Mouse (Mus musculus): Measurements from ENCODE around the gene 4933421I07Rik. TPM values are rescaled to one million over a fixed set of nuclear protein-coding genes. Genes with fewer than 3 reads are reported as not detected.

Gene 4933421I07Rik
- not detected in 2 replicates for total RNA-seq (2017)

DNA sequence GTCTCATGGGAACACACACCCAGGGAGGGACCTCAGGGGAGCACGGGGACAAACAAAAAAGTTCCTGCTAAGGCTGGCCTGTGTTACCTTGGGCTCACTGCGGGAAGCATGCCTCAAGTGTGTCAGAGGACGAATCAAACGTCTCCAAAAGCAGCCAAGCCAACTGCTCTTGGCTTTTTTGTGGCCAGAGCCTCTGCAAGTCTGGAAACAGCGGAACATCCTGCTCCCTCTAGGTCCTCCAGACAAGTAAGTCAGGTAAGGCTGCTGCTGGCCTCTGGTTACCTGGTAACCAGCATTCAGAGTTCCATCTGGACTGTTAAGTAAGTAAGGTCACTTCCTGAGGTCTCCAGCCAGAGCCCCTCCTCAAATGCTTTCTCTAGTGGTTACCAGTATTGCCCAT, at the start of gene 4933421I07Rik:
TSS of gene 4933421I07Rik (minus strand) at position 271 of the 400 bp plus-strand sequence.
- ATAC-seq (replicated peaks in 1 of 2; ENCODE audit: insufficient read depth in 1 of 2, low FRiP score in 2 of 2, low TSS enrichment in 1 of 2, low read depth in 1 of 2, poor library complexity in 2 of 2, severe bottlenecking in 2 of 2): no peak

DNA sequence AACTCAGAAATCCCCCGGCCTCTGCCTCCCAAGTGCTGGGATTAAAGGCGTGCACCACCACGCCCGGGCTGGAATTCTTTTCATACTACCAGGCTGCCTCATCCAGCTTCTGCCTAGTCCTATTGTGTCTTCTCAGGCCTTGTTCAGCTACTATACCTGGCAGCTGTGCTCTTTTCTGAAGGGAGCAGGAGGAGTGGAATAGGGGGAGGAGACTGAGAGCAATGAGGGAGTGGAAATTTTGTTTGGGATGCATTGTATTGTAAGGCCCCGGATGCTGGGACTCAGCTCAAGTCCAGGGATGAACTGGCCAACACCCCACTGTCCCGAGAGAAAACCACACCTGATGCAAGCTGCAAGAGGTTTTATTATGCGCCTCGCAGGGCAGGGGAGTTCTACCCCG, 49.4 kb upstream of the 4933421I07Rik start:
- no peak for ATAC-seq (replicated peaks in 1 of 2; ENCODE audit: insufficient read depth in 1 of 2, low FRiP score in 2 of 2, low TSS enrichment in 1 of 2, low read depth in 1 of 2, poor library complexity in 2 of 2, severe bottlenecking in 2 of 2)

DNA sequence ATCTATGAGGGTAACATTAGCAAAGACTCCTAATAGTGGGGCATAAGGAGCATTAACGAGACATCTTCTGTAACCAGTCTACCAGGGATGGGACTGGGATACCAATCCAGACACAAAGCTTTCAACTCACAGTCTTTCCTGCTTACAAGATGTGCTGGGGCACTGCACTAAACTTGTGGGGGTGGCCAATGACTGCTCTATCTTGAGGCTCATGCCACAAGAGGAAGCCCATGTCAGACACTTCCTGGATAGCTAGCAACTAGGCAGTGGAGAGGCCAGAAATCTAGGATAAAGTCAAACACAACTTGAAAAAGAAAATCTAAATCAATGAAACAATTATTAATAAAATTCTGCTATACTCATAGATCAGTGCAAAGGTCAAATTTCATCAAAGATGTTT, 48.3 kb upstream of the 4933421I07Rik start:
- ATAC-seq (replicated peaks in 1 of 2; ENCODE audit: insufficient read depth in 1 of 2, low FRiP score in 2 of 2, low TSS enrichment in 1 of 2, low read depth in 1 of 2, poor library complexity in 2 of 2, severe bottlenecking in 2 of 2): peak; percentile 91 to 99

DNA sequence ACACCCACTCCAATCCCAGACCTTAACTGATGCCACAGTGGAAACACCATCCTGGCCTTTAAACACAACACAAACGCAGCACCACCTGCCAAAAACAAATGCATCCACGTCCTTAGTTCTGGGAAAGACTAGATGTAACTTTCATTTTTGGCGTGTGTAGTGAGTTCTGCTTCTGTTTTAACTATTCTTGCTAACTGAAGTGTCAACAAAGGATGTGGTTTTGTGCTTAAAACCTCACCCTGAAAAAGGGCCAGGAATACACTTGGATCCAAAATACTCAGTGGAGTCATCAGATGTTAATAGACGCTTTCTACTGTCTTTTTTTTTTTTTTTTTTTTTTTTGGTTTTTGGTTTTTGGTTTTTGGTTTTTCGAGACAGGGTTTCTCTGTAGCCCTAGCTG, 42.9 kb upstream of the 4933421I07Rik start:
- ATAC-seq (replicated peaks in 1 of 2; ENCODE audit: insufficient read depth in 1 of 2, low FRiP score in 2 of 2, low TSS enrichment in 1 of 2, low read depth in 1 of 2, poor library complexity in 2 of 2, severe bottlenecking in 2 of 2): peak; percentile 74 to 86

DNA sequence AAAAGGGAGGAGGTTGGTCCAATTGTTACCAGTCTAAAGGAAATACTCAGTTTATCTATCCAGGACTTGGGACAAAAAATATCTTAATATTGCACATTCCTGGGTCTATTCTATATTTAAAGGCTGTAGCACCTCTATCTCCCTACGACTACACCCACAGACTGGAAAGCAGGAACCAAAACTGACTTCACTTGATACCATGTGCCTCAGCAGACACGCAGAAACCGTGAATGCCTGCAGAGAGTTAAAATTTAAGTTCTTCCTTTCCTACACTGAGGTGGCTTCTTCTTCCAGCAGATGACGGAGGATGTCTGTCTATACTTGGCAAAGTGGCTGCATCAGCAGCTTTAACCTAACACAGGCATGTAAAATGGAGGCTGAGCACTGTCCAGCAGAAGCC, 42.4 kb upstream of the 4933421I07Rik start:
- peak; percentile 35 to 56; a peak in 2 of 4 replicates for ATAC-seq (replicated peaks in 1 of 2; ENCODE audit: insufficient read depth in 1 of 2, low FRiP score in 2 of 2, low TSS enrichment in 1 of 2, low read depth in 1 of 2, poor library complexity in 2 of 2, severe bottlenecking in 2 of 2)

DNA sequence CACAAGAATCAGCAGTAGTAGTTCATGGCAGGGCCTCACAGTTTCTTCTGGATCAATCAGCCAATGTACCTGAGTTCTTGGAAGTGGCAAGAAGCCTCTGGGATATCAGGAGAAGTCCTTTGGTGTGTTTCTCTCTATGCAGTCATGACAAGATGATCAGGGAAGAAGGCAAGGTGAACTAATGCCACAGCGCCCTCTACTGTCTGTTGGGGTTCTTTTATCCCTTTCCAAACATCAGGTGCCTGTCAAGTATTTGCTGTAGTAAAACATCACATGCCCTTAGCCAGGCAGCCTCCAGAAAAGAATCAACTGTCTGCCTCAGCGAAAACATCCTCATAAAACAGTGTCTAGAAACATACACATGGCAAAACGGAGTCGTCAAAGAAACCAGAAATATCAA, 6.7 kb upstream of the 4933421I07Rik start:
- no peak for ATAC-seq (replicated peaks in 1 of 2; ENCODE audit: insufficient read depth in 1 of 2, low FRiP score in 2 of 2, low TSS enrichment in 1 of 2, low read depth in 1 of 2, poor library complexity in 2 of 2, severe bottlenecking in 2 of 2)

DNA sequence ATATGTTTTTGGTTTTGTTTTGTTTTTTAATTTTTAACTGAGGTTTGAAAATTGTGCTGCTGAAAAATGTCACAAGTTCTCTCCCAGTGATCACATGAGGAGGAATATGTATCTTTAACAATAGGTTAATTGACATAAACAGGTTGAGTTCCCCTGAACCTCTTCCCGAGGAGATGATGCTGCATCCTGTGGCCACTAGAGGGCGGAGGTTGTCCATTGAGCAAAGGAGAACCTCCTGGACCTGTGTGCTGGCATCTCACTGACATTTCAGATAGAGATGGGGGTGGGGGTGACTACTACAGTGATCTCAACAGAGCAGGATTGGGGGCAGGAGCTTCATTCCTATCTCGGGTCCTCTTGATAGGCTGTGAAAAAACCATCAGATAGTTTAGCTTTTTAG, 2.7 kb upstream of the 4933421I07Rik start:
- ATAC-seq (replicated peaks in 1 of 2; ENCODE audit: insufficient read depth in 1 of 2, low FRiP score in 2 of 2, low TSS enrichment in 1 of 2, low read depth in 1 of 2, poor library complexity in 2 of 2, severe bottlenecking in 2 of 2): peak; percentile 51 to 73; a peak in 3 of 4 replicates

DNA sequence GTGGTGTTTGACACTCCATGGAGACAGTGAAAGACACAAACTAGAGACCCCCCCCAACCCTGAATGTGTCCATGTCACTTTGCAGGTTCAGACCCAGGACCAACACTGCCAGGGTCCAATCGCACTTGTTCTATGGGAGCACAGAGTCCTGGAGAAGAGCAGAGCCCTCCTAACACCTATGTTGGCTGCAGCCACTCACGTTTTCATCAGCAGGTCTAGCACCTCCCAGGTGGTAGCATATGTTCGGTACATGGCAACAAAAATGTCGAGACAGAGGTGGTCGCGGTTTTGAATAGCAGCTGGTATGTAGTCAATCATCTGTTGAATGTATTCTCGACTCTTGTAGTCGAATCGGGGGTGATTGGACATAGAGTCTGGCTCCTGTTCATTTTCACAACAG, 568 bp downstream of the 4933421I07Rik start:
- ATAC-seq (replicated peaks in 1 of 2; ENCODE audit: insufficient read depth in 1 of 2, low FRiP score in 2 of 2, low TSS enrichment in 1 of 2, low read depth in 1 of 2, poor library complexity in 2 of 2, severe bottlenecking in 2 of 2): no peak

Other genes with a start within 250 kb of the 4933421I07Rik start
- not detected in 2 replicates for gene Vmn2r61, start 188.1 kb downstream of the 4933421I07Rik start, total RNA-seq (2017)
- 58.7 and 67.5 TPM in 2 replicates for gene Zfp141, start 57.6 kb upstream of the 4933421I07Rik start, total RNA-seq (2017)
- not detected in 2 replicates for gene Gm21028, start 130.5 kb upstream of the 4933421I07Rik start, total RNA-seq (2017)
- 0.50 and 1.2 TPM in 2 replicates for gene Zfp977, start 144.4 kb upstream of the 4933421I07Rik start, total RNA-seq (2017)
- 11.6 and 13.9 TPM in 2 replicates for gene Zfp976, start 194.5 kb upstream of the 4933421I07Rik start, total RNA-seq (2017)
- 11.4 and 14.6 TPM in 2 replicates for gene Zfp975, start 244.6 kb upstream of the 4933421I07Rik start, total RNA-seq (2017)